Mouse (Mus musculus) testis, adult 2 months (tissue): ENCODE data around the gene Mettl17.

ENCODE experiments used
- CTCF ChIP-seq: fragments of 200-500 bp; IDR thresholded peaks from 2 replicates; pipeline ENCODE4 v1.5.1; 2012; ENCODE audit warnings: low read depth, mild to moderate bottlenecking, inconsistent platforms, low read length, moderate library complexity; ENCODE audit not compliant: control insufficient read depth, insufficient read depth, insufficient replicate concordance
- POLR2A ChIP-seq: fragments of 200-500 bp; IDR thresholded peaks from 2 replicates; pipeline ENCODE4 v1.6.1; 2012; ENCODE audit warnings: low read depth, mild to moderate bottlenecking, inconsistent platforms, low read length, moderate library complexity; ENCODE audit not compliant: control insufficient read depth

DNA sequence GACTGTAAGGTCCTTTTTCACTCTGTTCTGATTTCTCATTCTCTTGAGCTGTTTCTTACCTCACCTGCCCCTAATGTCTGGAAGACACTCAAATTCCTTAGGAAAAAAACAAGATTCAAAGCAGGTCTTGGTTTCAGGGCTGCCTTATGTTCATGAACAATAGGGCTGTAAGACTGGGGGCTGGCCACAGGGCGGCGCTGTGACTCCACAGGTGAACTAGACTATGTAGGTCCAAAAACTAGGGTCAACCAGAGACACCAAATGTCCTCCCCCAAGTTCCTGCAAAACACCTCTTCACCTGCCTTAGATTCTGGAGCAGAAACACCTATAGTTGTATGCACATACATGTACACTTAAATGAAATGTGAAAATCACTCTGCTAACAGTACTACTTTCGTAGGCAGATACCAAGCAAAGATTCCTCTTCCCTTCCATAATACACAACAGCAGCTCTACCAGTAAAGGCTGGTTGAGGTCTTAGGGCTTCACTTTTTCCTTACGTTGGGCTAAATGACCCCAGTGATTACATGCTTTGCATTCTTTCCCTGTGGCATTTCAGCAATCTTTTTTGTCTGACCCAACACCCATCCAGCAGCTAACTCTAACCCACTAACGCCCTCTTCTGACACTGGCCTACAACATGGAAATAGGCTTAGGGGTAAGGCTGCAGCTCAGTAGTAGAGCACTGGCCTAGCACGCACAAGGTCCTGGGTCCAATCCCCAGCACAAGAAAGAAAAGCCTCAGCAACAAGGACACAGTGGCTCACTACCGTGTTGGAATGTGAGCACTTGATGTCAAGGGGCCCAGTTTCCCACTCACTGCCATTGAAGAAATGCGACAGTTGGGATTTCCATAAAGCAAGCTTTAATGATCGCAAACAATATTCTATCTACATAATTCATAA is 18.4 kb downstream of the Mettl17 start:
- TF ChIP-seq CTCF (peak; percentile 86), POLR2A (no peak)
